Mouse (Mus musculus) midbrain, postnatal 0 days (tissue): ENCODE results near the gene Cbwd1. TPM values are rescaled to one million over a fixed set of nuclear protein-coding genes. Genes with fewer than 3 reads are reported as not detected.

Experiments used
- ATAC-seq: fragments of 200-750 bp; cut with Nextera tagmentation; 2 replicates; pipeline ENCODE4 v1.8.0; 2017; ENCODE audit warnings: moderate number of reproducible peaks, mild to moderate bottlenecking, moderate TSS enrichment, moderate library complexity; ENCODE audit not compliant: low FRiP score
- DNase-seq: peaks from one replicate; pipeline ENCODE4 v3.0.0-alpha.2; 2015; ENCODE audit warnings: low spot score
- H3K27ac ChIP-seq: fragments of 300-500 bp; sonication (generic); 2 replicates; pipeline ENCODE4 v1.5.1; 2014; ENCODE audit warnings: low read depth, mild to moderate bottlenecking, low read length, mixed read lengths
- H3K27me3 ChIP-seq: fragments of 300-500 bp; sonication (generic); 2 replicates; pipeline ENCODE4 v1.6.1; 2014; ENCODE audit warnings: low read length, control low read depth, mixed read lengths; ENCODE audit not compliant: insufficient read depth
- H3K36me3 ChIP-seq: fragments of 300-500 bp; sonication (generic); 2 replicates; pipeline ENCODE4 v1.6.1; 2014; ENCODE audit warnings: low read length, control low read depth, mixed read lengths; ENCODE audit not compliant: insufficient read depth
- H3K4me1 ChIP-seq: fragments of 300-500 bp; sonication (generic); 2 replicates; pipeline ENCODE4 v1.6.1; 2014; ENCODE audit warnings: mild to moderate bottlenecking, control low read depth, antibody characterized with exemption, low read length, mixed read lengths; ENCODE audit not compliant: insufficient read depth
- H3K4me2 ChIP-seq: fragments of 300-500 bp; sonication (generic); 2 replicates; pipeline ENCODE4 v1.6.1; 2014; ENCODE audit warnings: low read depth, mild to moderate bottlenecking, low read length, mixed read lengths; ENCODE audit not compliant: poor library complexity, severe bottlenecking
- H3K4me3 ChIP-seq: fragments of 300-500 bp; sonication (generic); 2 replicates; pipeline ENCODE4 v1.5.1; 2014; ENCODE audit warnings: low read depth, mild to moderate bottlenecking, low read length, moderate library complexity
- H3K9ac ChIP-seq: fragments of 300-500 bp; sonication (generic); replicated peaks from 2 replicates; pipeline ENCODE4 v1.6.1; 2014; ENCODE audit warnings: mild to moderate bottlenecking, low read length, moderate library complexity, mixed read lengths; ENCODE audit not compliant: poor library complexity, severe bottlenecking
- H3K9me3 ChIP-seq: fragments of 300-500 bp; sonication (generic); 2 replicates; pipeline ENCODE4 v1.6.1; 2016; ENCODE audit warnings: low read length, control low read depth
- CTCF ChIP-seq: IDR thresholded peaks from 2 replicates; pipeline ENCODE4 v1.5.1; 2016; ENCODE audit warnings: antibody characterized with exemption, mild to moderate bottlenecking
- WGBS: fragments of 180-500 bp; shearing (Covaris S2); extraction: QIAGEN DNeasy Blood & Tissue Kit; methylation state at CpG from one replicate; pipeline ENCODE4 v1.1.7; 2014; 5-methylcytosine and 5-hydroxymethylcytosine counted together
- polyA plus RNA-seq: library from polyadenylated mRNA; unstranded; fragments of >200 nt; fragmentation: Nextera tagmentation; extraction: Ambion mirVana; gene quantifications from 2 replicates; pipeline ENCODE4 v1.2.1, GENCODE M21; 2015
- total RNA-seq: library from RNA; depleted of rRNA; stranded (reverse); fragments of >200 nt; gene quantifications from 2 replicates; pipeline ENCODE4 v1.2.3, GENCODE M21; 2014

Cbwd1 gene
- total and polyA plus RNA-seq, 2 experiments from 2014 or later, result 6.8 to 11.7 TPM

- WGBS, result 74% methylated on average over 8 of the region's 8 CpGs
- no peaks in the 10 kb centered on the region for H3K9me3 ChIP-seq
- no peak overlapping the region for H3K4me2 ChIP-seq
- H3K27me3 ChIP-seq, result no peaks in the 10 kb centered on the region
- H3K36me3 ChIP-seq, result no peaks in the 10 kb centered on the region
- ATAC-seq, result no peak; the same call in 1 of the 2 replicates
- no peak overlapping the region for H3K9ac ChIP-seq
- peak; percentile 84 for DNase-seq
- H3K4me3 ChIP-seq, result no peak overlapping the region
- no peaks in the 10 kb centered on the region for H3K4me1 ChIP-seq
- no peak overlapping the region for H3K27ac ChIP-seq
- no peak for TF ChIP-seq CTCF
Observed at GRCm38 (mm10) chr19:24981294-24981693, 19.9 kb upstream of the Cbwd1 start.

DNA sequence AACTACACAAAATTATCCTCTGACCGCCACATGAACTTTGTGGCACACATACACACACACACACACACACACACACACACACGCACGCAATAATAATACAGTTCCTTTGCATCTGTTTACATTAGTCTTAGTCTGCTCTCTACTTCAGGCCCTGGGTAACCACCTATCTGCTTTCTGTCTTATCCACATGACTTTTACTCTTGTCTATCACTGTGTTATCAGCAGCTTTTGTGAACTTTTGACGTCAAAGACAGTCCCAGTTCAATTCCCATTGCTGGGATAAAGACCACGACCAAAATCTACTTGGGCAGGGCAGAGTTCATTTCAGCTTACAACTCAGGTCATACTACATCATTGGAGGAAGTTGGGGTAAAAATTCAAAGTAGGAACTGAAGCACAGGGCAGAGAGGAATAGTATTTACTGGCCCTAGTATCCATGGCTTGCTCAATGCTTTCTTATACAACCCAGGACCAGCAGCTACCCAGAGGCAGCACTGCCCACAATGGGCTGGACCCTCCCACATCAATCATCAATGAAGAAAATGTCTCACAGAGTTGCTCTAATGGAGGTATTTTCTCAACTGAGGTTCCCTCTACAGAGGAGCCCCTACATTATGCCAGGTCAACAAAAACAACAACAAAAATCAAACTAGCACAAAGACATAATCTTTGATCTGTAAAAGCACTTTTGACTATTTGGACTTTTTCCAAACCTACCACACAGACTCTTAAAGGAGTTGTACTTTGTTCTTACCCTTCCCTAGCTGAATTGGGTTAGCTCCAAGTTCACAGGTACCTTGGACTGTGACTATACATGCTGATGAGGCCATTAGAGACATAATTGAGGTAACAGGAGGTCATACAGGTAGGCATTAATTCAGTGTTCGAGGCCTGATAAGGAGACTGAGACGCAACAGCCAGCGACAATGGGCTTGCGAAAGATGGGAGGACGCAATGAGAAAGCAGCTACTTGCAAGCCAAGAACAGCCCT, 17.7 kb upstream of the Cbwd1 start:
- H3K36me3 ChIP-seq, result no peaks in the 10 kb centered on the region
- H3K27me3 ChIP-seq, result no peaks in the 10 kb centered on the region
- H3K27ac ChIP-seq, result no peak overlapping the region
- ATAC-seq, result no peak
- H3K4me1 ChIP-seq, result no peaks in the 10 kb centered on the region
- DNase-seq, result no peak
- TF ChIP-seq CTCF, result no peak
- H3K9me3 ChIP-seq, result no peaks in the 10 kb centered on the region
- H3K4me2 ChIP-seq, result no peak overlapping the region
- 90% methylated on average over 10 of the region's 10 CpGs for WGBS
- no peak overlapping the region for H3K4me3 ChIP-seq
- H3K9ac ChIP-seq, result no peak overlapping the region

DNA sequence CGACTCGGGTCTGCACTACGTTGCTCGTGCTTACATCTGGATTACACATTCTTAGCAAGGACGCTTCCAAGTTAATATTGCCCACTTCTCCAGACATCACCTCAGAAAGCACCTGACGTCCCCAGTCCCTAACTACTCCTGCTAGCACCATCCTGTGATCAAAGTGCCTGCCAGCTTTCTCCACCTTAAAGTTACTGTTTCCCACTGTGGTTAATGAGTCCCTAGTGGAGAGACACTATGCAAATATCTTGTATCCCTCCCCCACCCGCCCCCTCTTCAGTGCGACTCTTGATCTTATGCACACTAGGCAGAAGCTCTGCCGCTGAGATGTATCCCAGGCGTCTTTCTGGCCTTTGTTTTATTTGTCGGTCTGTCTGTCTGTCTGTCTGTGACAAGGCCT, 16.6 kb upstream of the Cbwd1 start:
- no peak overlapping the region for H3K9ac ChIP-seq
- 74% methylated on average over 11 of the region's 11 CpGs for WGBS
- DNase-seq (no peak), ATAC-seq (no peak)
- no peaks in the 10 kb centered on the region for H3K36me3 ChIP-seq
- no peak for TF ChIP-seq CTCF
- H3K27ac ChIP-seq, result no peak overlapping the region
- H3K4me3 ChIP-seq, result no peak overlapping the region
- no peak overlapping the region for H3K4me2 ChIP-seq
- H3K4me1 ChIP-seq, result no peaks in the 10 kb centered on the region
- no peaks in the 10 kb centered on the region for H3K27me3 ChIP-seq
- no peaks in the 10 kb centered on the region for H3K9me3 ChIP-seq

- no peak overlapping the region for H3K27ac ChIP-seq
- no peaks in the 10 kb centered on the region for H3K36me3 ChIP-seq
- H3K9ac ChIP-seq, result no peak overlapping the region
- TF ChIP-seq CTCF, result no peak
- DNase-seq (no peak), ATAC-seq (no peak)
- H3K4me1 ChIP-seq, result no peaks in the 10 kb centered on the region
- H3K9me3 ChIP-seq, result no peaks in the 10 kb centered on the region
- H3K27me3 ChIP-seq, result no peaks in the 10 kb centered on the region
- 89% methylated on average over 3 of the region's 3 CpGs for WGBS
- H3K4me3 ChIP-seq, result no peak overlapping the region
- no peak overlapping the region for H3K4me2 ChIP-seq
Observed at GRCm38 (mm10) chr19:24972701-24973390, 11.4 kb upstream of the Cbwd1 start.

GRCm38 (mm10) chr19:24971307-24971706, 9.9 kb upstream of the Cbwd1 start:
- Histone ChIP-seq H3K9ac (no peak overlapping the region), H3K36me3 (no peaks in the 10 kb centered on the region), H3K4me1 (no peaks in the 10 kb centered on the region), H3K4me3 (no peak overlapping the region), H3K4me2 (no peak overlapping the region), H3K9me3 (no peaks in the 10 kb centered on the region), H3K27ac (no peak overlapping the region), H3K27me3 (no peaks in the 10 kb centered on the region)
- WGBS, result 82% methylated on average over 7 of the region's 7 CpGs
- DNase-seq (no peak), ATAC-seq (no peak)
- TF ChIP-seq CTCF, result no peak

DNA sequence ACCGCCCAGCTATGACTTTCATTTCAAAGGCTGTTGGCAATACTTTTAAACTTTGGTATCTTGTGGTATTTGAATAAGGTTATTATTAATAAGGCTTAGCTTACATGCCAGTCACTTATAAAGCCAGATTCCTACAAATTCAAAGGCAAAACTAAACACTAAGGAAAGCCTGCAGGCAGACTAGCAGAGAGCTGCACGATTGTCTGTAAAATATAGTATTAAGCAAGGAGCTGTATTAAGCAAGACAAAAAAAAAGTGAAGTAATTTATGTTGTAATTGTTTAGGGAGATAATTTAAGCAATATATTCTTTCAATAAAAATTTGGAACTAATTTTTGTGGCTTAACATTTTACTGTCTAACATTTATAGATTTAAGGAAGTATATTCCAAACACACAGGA, 5.5 kb upstream of the Cbwd1 start:
- Histone ChIP-seq H3K9me3 (no peaks in the 10 kb centered on the region), H3K27me3 (no peaks in the 10 kb centered on the region), H3K4me1 (no peaks in the 10 kb centered on the region), H3K4me2 (no peak overlapping the region), H3K27ac (no peak overlapping the region), H3K36me3 (no peaks in the 10 kb centered on the region), H3K9ac (no peak overlapping the region), H3K4me3 (no peak overlapping the region)
- ATAC-seq, result no peak
- 87% methylated on average over 2 of the region's 2 CpGs for WGBS
- no peak for DNase-seq
- TF ChIP-seq CTCF, result no peak
